Mouse (Mus musculus) cerebellum, postnatal 10 days (tissue): ENCODE measurements around the gene Timm44.

Experiments used
- DNase-seq, 2 experiments: peaks; one replicate each; pipeline ENCODE4 v3.0.0; 2021; ENCODE audit warnings: mixed read lengths in 2 of 2

Gene Timm44

GRCm38 (mm10) chr8:4237814-4238433 is 37.8 kb downstream of the Timm44 start:
- DNase-seq, result no peak

- DNase-seq, result peak in 1 of 2 experiments; percentile 4
These were observed 44.9 kb downstream of the Timm44 start for GRCm38 (mm10) chr8:4230612-4231351.

GRCm38 (mm10) chr8:4229784-4230183 is 45.9 kb downstream of the Timm44 start:
- no peak for DNase-seq

- DNase-seq, result no peak
These were observed 47.8 kb downstream of the Timm44 start for GRCm38 (mm10) chr8:4227919-4228318.

GRCm38 (mm10) chr8:4226739-4227347 is 48.9 kb downstream of the Timm44 start, which contains the start of gene Lrrc8e:
Gene Lrrc8e (plus strand): TSS chr8:4226827.
- peak in 1 of 2 experiments; percentile 14 for DNase-seq

GRCm38 (mm10) chr8:4226323-4226722 is 49.4 kb downstream of the Timm44 start:
- no peak for DNase-seq

GRCm38 (mm10) chr8:4222059-4222458 is 53.7 kb downstream of the Timm44 start:
- DNase-seq, result no peak

- DNase-seq, result no peak
These were observed 56.1 kb downstream of the Timm44 start for GRCm38 (mm10) chr8:4219617-4220016.

GRCm38 (mm10) chr8:4216791-4217621 is 58.7 kb downstream of the Timm44 start, which contains the start of gene Prr36:
Gene Prr36 (minus strand): TSS chr8:4217459.
- DNase-seq, result peak; percentile 94 to 95

GRCm38 (mm10) chr8:4216296-4216695 is 59.4 kb downstream of the Timm44 start:
- peak; percentile 45 to 60 for DNase-seq

GRCm38 (mm10) chr8:4214006-4214980 is 61.4 kb downstream of the Timm44 start:
- peak; percentile 33 to 51 for DNase-seq

GRCm38 (mm10) chr8:4213210-4214005 is 62.3 kb downstream of the Timm44 start:
- peak; percentile 52 to 64 for DNase-seq

GRCm38 (mm10) chr8:4212809-4213209 is 62.9 kb downstream of the Timm44 start:
- DNase-seq, result peak; percentile 59 to 63

- peak in 1 of 2 experiments; percentile 34 for DNase-seq
These were observed 64.6 kb downstream of the Timm44 start for GRCm38 (mm10) chr8:4211097-4211496.
